Mouse (Mus musculus) brain, embryonic 14.5 days (tissue): ENCODE measurements around the gene Nek8.

Experiments used
- CTCF ChIP-seq: fragments of 200-500 bp; IDR thresholded peaks from 2 replicates; pipeline ENCODE4 v1.5.1; 2012; ENCODE audit warnings: inconsistent platforms, mild to moderate bottlenecking, moderate library complexity, borderline replicate concordance; ENCODE audit not compliant: insufficient read depth, insufficient read length; ENCODE audit errors: extremely low read depth
- POLR2A ChIP-seq: fragments of 200-500 bp; IDR thresholded peaks from 2 replicates; pipeline ENCODE4 v1.6.1; 2012; ENCODE audit warnings: mild to moderate bottlenecking, inconsistent platforms, borderline replicate concordance; ENCODE audit not compliant: poor library complexity, insufficient read depth, insufficient read length, severe bottlenecking; ENCODE audit errors: extremely low read depth

- no peak for TF ChIP-seq CTCF
- TF ChIP-seq POLR2A, result no peak; the same call in 1 of the 2 replicates
These were observed 12.5 kb downstream of the Nek8 start for GRCm38 (mm10) chr11:78163681-78164603.
